Mouse (Mus musculus): ENCODE data around the gene Nup54.

Nup54 gene

GRCm38 (mm10) chr5:92376795-92377405 is 58.1 kb downstream of the Nup54 start:
- DNase-seq (ENCODE audit: low spot score in 2 of 2): no peak

- DNase-seq (ENCODE audit: low spot score in 2 of 2): no peak
Measured at GRCm38 (mm10) chr5:92375368-92375767, 59.7 kb downstream of the Nup54 start.

- no peak for DNase-seq (ENCODE audit: low spot score in 2 of 2)
Measured at GRCm38 (mm10) chr5:92374721-92375142, 60.3 kb downstream of the Nup54 start.

GRCm38 (mm10) chr5:92372605-92373004 is 62.4 kb downstream of the Nup54 start:
- no peak for DNase-seq (ENCODE audit: low spot score in 2 of 2)

- no peak for DNase-seq (ENCODE audit: low spot score in 2 of 2)
Measured at GRCm38 (mm10) chr5:92371361-92371976, 63.5 kb downstream of the Nup54 start.

GRCm38 (mm10) chr5:92370891-92371290 is 64.1 kb downstream of the Nup54 start:
- no peak for DNase-seq (ENCODE audit: low spot score in 2 of 2)

- no peak for DNase-seq (ENCODE audit: low spot score in 2 of 2)
Measured at GRCm38 (mm10) chr5:92370392-92370791, 64.6 kb downstream of the Nup54 start.

GRCm38 (mm10) chr5:92369151-92369994 is 65.6 kb downstream of the Nup54 start:
- DNase-seq (ENCODE audit: low spot score in 2 of 2): peak in 1 of 2 experiments; percentile 42

- DNase-seq (ENCODE audit: low spot score in 2 of 2): no peak
Measured at GRCm38 (mm10) chr5:92368392-92368791, 66.6 kb downstream of the Nup54 start.

GRCm38 (mm10) chr5:92366565-92366964 is 68.5 kb downstream of the Nup54 start:
- no peak for DNase-seq (ENCODE audit: low spot score in 2 of 2)
